Mouse (Mus musculus) olfactory bulb, adult 2 months (tissue): ENCODE measurements around the gene 4930412O13Rik.

Experiments used
- CTCF ChIP-seq: fragments of 200-500 bp; IDR thresholded peaks from 2 replicates; pipeline ENCODE4 v1.5.1; 2012; ENCODE audit warnings: low read depth, mild to moderate bottlenecking, low read length, moderate library complexity; ENCODE audit not compliant: insufficient read depth
- POLR2A ChIP-seq: fragments of 200-500 bp; IDR thresholded peaks from 2 replicates; pipeline ENCODE4 v1.6.1; 2012; ENCODE audit warnings: mild to moderate bottlenecking, low read depth, low read length, moderate library complexity; ENCODE audit not compliant: insufficient read depth

DNA sequence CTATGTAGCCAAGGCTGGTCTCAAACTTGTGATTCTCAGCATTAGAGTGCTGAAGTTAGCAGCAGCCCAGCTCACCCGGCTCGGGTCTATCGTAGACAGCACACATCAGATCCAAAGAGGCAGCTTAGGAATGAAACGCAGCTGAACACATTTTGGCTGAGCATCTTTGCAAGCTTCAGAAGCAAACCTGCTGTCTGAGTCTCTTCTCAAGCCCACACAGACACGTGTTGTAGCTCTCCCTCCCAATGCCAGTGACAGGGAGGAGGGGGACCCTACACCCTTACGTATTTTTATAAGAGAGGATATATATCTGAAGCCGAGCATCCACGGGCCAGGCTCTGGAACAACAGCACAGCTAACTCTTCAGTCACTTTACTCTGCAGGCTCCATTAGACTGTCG, 36.5 kb downstream of the 4930412O13Rik start:
- TF ChIP-seq POLR2A (no peak), CTCF (no peak)
